Mouse (Mus musculus) limb, embryonic 12.5 days (tissue): ENCODE results near the gene Nkd1. TPM values are rescaled to one million over a fixed set of nuclear protein-coding genes. Genes with fewer than 3 reads are reported as not detected.

Experiments used
- ATAC-seq: fragments of 200-750 bp; cut with Nextera tagmentation; 2 replicates; pipeline ENCODE4 v1.8.0; 2017; ENCODE audit warnings: low read depth, moderate TSS enrichment; ENCODE audit not compliant: insufficient number of reproducible peaks, insufficient read depth, low FRiP score, low TSS enrichment
- H3K27ac ChIP-seq: fragments of 300-500 bp; sonication (generic); 2 replicates; pipeline ENCODE4 v1.5.1; 2016; ENCODE audit warnings: mild to moderate bottlenecking, moderate library complexity
- H3K27me3 ChIP-seq: fragments of 300-500 bp; sonication (generic); 2 replicates; pipeline ENCODE4 v1.6.1; 2016; ENCODE audit warnings: mild to moderate bottlenecking, moderate library complexity
- H3K36me3 ChIP-seq: fragments of 300-500 bp; sonication (generic); 2 replicates; pipeline ENCODE4 v1.6.1; 2016; ENCODE audit warnings: mild to moderate bottlenecking, moderate library complexity
- H3K4me1 ChIP-seq: fragments of 300-500 bp; sonication (generic); replicated peaks from 2 replicates; pipeline ENCODE4 v1.6.1; 2016
- H3K4me2 ChIP-seq: fragments of 300-500 bp; sonication (generic); 2 replicates; pipeline ENCODE4 v1.6.1; 2016; ENCODE audit warnings: mild to moderate bottlenecking, moderate library complexity
- H3K4me3 ChIP-seq: fragments of 300-500 bp; sonication (generic); replicated peaks from 2 replicates; pipeline ENCODE4 v1.5.1; 2016; ENCODE audit warnings: mild to moderate bottlenecking
- H3K9ac ChIP-seq: fragments of 300-500 bp; sonication (generic); replicated peaks from 2 replicates; pipeline ENCODE4 v1.6.1; 2016; ENCODE audit warnings: mild to moderate bottlenecking, moderate library complexity
- H3K9me3 ChIP-seq: fragments of 300-500 bp; sonication (generic); 2 replicates; pipeline ENCODE4 v1.6.1; 2016; ENCODE audit warnings: mild to moderate bottlenecking, moderate library complexity
- WGBS: fragments of 180-500 bp; shearing (Covaris S2); methylation state at CpG from one replicate; pipeline ENCODE4 v1.1.7; 2016; 5-methylcytosine and 5-hydroxymethylcytosine counted together
- polyA plus RNA-seq: library from polyadenylated mRNA; unstranded; fragments of >200 nt; fragmentation: Nextera tagmentation; extraction: Ambion mirVana; gene quantifications from 2 replicates; pipeline ENCODE4 v1.2.1, GENCODE M21; 2016

Nkd1 gene
- polyA plus RNA-seq, 1 experiment from 2014 or later: 64.0 TPM

DNA sequence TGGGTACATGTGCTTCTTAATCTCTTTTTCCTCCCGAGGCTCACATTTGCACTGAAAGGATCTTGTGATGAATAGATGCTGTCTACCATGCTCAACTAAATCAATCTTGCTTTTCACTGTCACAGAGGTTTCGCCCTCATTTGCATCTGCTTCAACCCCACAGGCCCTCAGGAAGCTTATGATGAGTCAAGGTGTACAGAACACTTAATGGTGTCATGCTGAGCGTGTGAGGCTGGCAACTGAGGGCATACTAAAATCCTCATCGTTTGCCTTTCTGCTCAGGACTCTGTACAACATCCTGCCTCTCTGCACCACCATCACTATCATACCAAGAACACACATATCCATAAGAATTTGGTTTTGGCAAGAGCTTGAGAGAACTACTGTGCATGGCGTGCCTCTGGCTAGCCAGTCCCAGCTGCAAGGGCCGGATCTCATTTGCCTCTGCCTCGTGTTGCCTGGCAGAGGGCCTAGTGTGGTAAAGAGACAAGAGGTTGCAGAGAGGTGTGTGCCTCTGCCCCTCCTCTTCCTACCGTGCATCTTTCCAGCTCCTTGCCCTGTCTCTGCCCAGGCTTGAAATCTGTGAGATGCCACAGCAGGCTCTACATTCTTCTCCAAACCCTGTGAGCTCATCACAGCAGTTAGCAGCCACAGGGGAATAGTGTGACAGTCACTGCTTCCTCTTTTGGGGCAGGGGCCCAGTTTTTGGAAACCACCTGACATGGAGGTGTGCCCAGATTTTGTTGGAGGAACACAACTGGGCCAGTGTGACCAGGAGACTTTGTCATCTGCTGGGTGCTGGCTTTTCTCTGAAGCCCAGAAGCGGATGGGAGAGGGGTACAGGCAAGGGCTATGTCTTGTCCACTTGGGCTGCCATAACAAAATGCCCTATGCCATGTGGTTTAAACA, 116.2 kb downstream of the Nkd1 start:
- H3K4me1 ChIP-seq: no peaks in the 10 kb centered on the region
- no peaks in the 10 kb centered on the region for H3K27me3 ChIP-seq
- no peak overlapping the region for H3K4me3 ChIP-seq
- H3K36me3 ChIP-seq: no peaks in the 10 kb centered on the region
- no peak for ATAC-seq
- H3K27ac ChIP-seq: no peak overlapping the region
- H3K9ac ChIP-seq: no peak overlapping the region
- no peak overlapping the region for H3K4me2 ChIP-seq
- WGBS: 74% methylated on average over 9 of the region's 9 CpGs
- no peaks in the 10 kb centered on the region for H3K9me3 ChIP-seq

DNA sequence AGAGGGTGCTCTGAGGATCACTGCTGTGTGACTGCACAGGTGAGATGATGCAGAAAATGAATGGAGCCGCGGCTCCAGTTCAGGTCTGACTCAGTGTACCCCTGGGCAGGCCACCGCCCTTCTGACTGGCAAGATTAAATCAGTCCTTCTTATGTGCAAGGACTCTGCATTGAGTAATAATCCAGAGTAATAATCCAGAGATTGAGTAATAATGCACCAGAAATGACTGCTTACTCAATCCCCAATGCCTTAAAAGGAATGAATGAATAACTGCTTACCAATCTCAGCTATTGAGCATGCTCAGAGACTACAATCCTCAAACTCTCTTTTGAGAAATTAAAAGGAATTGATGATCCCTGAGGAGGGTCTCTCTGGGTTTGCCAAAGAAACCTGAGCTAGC, 117.8 kb downstream of the Nkd1 start:
- no peak overlapping the region for H3K4me2 ChIP-seq
- no peak overlapping the region for H3K27ac ChIP-seq
- H3K27me3 ChIP-seq: no peaks in the 10 kb centered on the region
- H3K9ac ChIP-seq: no peak overlapping the region
- 92% methylated on average over 3 of the region's 3 CpGs for WGBS
- H3K9me3 ChIP-seq: no peaks in the 10 kb centered on the region
- ATAC-seq: no peak
- H3K36me3 ChIP-seq: no peaks in the 10 kb centered on the region
- no peaks in the 10 kb centered on the region for H3K4me1 ChIP-seq
- H3K4me3 ChIP-seq: no peak overlapping the region

DNA sequence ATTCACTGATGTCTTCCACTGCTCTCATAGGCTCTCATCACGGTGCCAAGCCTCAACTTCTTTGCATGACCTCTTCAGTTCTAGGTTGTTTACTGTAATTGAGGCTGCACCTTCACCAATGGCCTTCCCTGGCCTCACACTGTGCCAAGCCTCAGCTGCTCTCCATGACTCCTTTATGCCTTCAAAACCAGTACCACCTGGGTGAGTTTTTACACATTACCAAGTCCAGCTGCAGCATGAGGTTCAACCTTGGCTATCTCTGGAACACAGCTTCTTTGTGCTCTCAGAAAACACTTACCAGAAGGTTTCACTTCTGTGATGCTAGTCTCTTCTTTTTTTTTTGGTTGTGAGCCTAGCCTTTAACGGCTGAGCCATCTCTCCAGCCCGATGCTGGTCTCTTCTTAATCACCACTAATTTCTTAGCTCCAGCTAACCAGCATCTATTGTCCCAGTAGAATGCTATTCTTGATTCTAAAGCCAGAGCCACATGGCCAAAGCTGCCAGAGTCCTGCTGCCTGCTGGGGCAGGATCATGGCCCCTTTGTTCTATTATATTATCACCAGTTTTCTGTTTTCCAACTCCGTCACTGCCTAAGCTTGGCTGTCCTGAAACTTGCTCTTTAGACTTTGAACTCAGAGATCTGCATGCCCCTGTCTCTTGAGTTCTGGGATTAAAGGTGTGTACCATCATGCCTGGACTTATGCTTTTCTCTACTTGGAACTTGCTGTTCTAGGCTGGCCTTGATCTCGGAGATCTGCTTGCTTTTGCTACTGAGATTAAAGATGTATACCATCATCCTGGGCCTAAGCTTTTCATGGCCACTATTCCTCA, 121.8 kb downstream of the Nkd1 start:
- no peak overlapping the region for H3K4me2 ChIP-seq
- no peak overlapping the region for H3K9ac ChIP-seq
- H3K4me3 ChIP-seq: no peak overlapping the region
- 85% methylated on average over 5 of the region's 5 CpGs for WGBS
- no peak overlapping the region for H3K27ac ChIP-seq
- H3K27me3 ChIP-seq: peaks cover under 1% of the 10 kb centered on the region
- peaks cover 12% of the 10 kb centered on the region for H3K4me1 ChIP-seq
- H3K9me3 ChIP-seq: no peaks in the 10 kb centered on the region
- H3K36me3 ChIP-seq: no peaks in the 10 kb centered on the region
- ATAC-seq: no peak

Other genes with a start within 250 kb of the Nkd1 start
- gene Adcy7, start 249.0 kb upstream of the Nkd1 start, polyA plus RNA-seq: 3.2 and 4.4 TPM in 2 replicates
- gene Brd7, start 159.2 kb upstream of the Nkd1 start, polyA plus RNA-seq: 96.8 and 108 TPM in 2 replicates
- gene Snx20, start 114.8 kb downstream of the Nkd1 start, polyA plus RNA-seq: 0.97 and 1.7 TPM in 2 replicates
- 0.18 and 0.33 TPM in 2 replicates for gene Nod2, start 126.0 kb downstream of the Nkd1 start, polyA plus RNA-seq
- 14.0 and 14.4 TPM in 2 replicates for gene Cyld, start 175.7 kb downstream of the Nkd1 start, polyA plus RNA-seq